Mouse (Mus musculus) activated CD4-positive, CD25-positive, alpha-beta regulatory T cell (primary cell): ENCODE results near the gene Rasgrp1. TPM values are rescaled to one million over a fixed set of nuclear protein-coding genes. Genes with fewer than 3 reads are reported as not detected.

Source experiments
- polyA plus RNA-seq, 2 experiments: library from polyadenylated mRNA; unstranded; fragments of 100-300 nt; shearing (Covaris generic); gene quantifications; one replicate each; pipeline ENCODE4 v1.2.1; 2017

Gene Rasgrp1
- polyA plus RNA-seq: 100 to 1,000 TPM; 203 to 241 TPM

DNA sequence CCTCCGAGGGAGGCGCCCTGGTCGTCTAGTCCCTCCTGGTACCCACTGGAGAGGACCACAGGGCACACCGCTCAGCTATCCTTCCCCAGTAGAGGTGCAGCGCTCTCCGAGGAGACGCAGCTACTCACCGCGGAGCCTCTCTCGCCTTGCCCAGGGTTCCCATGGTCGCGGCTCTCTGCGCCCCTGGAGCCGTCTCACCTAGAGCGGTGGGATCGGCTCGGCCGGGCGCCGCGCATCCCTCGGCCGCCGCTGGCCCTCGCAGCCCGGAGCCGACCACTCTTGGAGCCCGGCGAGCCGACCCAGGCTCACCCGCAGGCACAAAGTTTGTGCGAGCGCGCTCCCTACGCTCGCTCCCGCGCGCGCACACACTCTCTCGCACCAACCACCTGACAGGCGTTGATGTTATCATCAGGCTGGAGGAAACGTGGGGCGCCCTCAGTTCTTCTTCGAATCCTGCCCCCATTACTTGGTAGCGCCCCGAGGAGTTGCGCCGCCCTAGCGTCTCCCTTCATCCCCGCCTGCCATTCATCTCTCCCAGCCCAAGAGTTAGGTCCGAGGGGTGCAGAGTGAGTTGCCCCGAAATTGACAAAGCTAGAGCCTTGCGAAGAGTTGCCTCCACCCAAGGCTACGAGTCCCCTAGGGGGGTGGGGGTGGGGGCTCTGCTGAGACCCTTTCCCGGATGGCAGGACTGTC is at the start of gene Rasgrp1:
Rasgrp1 (minus strand) TSS at position 455 of the 693 bp plus-strand sequence.

DNA sequence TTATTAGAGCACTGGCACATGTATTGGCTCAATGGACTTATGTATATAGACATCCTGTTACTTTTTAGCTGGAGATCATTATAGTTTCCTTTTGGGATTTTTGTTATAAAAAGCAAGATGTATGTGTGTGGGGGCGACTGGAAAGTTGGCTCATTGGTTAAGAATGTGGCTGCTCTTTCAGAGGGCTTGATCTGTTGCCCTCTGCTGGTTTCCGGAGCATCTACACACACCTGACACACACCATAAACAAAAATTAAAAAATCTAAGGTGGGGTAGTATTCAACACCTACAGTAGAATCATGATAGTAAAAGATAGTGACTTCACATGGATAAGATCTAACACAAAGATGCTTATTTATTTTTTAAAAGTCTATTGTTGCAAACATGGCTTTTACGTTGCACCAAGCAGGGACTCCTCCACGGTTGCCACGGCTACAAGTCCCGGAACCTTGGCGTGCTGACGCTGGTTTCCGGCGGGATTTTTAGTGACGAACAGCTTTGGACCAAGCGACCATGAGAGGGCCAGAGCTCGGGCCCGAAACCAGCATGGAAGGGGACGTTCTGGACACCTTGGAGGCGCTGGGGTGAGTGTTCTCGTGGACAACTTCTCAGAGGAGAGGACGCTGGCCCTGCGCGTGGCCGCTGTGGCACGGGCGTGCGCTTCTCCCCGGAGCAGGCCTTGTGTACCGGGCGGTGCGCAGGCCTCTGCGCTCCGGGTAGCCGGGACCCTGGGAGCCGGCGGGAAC is 93.4 kb downstream of the Rasgrp1 start, which contains the start of gene Fam98b:
Fam98b (plus strand) TSS at position 485 of the 746 bp plus-strand sequence.

Other genes starting within 250 kb of the Rasgrp1 start
- gene Spred1, start 221.6 kb downstream of the Rasgrp1 start, polyA plus RNA-seq: 1 to 10 TPM; 5.2 to 6.0 TPM
- gene Fam98b, start 93.3 kb downstream of the Rasgrp1 start, polyA plus RNA-seq: 1 to 10 TPM; 1.9 to 3.7 TPM